Mouse (Mus musculus) adrenal gland, adult 18-20 months (tissue): ENCODE data around the gene Polr1b. TPM values are rescaled to one million over a fixed set of nuclear protein-coding genes. Genes with fewer than 3 reads are reported as not detected.

Source experiments
- total RNA-seq, 2 experiments: library from RNA; stranded (reverse); gene quantifications; 1 replicate in 1 of 2; 2 replicates in 1 of 2; pipeline ENCODE4 v1.2.3; 2021

The Polr1b gene
- total RNA-seq, 2 experiments from 2014 or later = 18.3 to 19.0 TPM

Other genes starting within 250 kb of the Polr1b start
- 1 to 10 TPM; 4.9 to 5.2 TPM for gene Fbln7, start 238.0 kb upstream of the Polr1b start, total RNA-seq
- gene Zc3h8, start 156.9 kb upstream of the Polr1b start, total RNA-seq = 1 to 10 TPM; 3.4 to 4.7 TPM
- gene Zc3h6, start 133.6 kb upstream of the Polr1b start, total RNA-seq = 1 to 10 TPM; 2.8 to 3.1 TPM
- gene Gm10762, start 133.3 kb upstream of the Polr1b start, total RNA-seq = 1 to 10 TPM; 5.7 to 8.8 TPM
- gene Vinac1, start 52.8 kb upstream of the Polr1b start, total RNA-seq = under 1 TPM; 0.07 to 0.10 TPM
- 10 to 100 TPM; 10.1 to 13.4 TPM for gene Ttl, start 35.1 kb upstream of the Polr1b start, total RNA-seq
- gene Chchd5, start 28.7 kb downstream of the Polr1b start, total RNA-seq = 10 to 100 TPM; 15.9 to 21.3 TPM
- gene Slc20a1, start 97.8 kb downstream of the Polr1b start, total RNA-seq = 10 to 100 TPM; 14.1 to 19.4 TPM
- under 1 TPM; 0.64 to 0.99 TPM for gene Ckap2l, start 196.2 kb downstream of the Polr1b start, total RNA-seq
- under 1 TPM in 1 of 2 experiments, not detected in 1; 0.29 TPM for gene Il1a, start 209.0 kb downstream of the Polr1b start, total RNA-seq